Mouse (Mus musculus): ENCODE results near the gene Homer2.
A peak's percentile ranks its signal among the peaks of the same experiment; 100 is the strongest.

Homer2 gene

GRCm38 (mm10) chr7:81587238-81587637 lies 120.1 kb downstream of the Homer2 start:
- no peak for DNase-seq (ENCODE audit: low spot score in 2 of 2)

- DNase-seq (ENCODE audit: low spot score in 2 of 2) = no peak
Measured at GRCm38 (mm10) chr7:81585326-81585725, 122.0 kb downstream of the Homer2 start.

- no peak for DNase-seq (ENCODE audit: low spot score in 2 of 2)
Measured at GRCm38 (mm10) chr7:81583512-81583911, 123.8 kb downstream of the Homer2 start.

GRCm38 (mm10) chr7:81579312-81579711 lies 128.0 kb downstream of the Homer2 start:
- no peak for DNase-seq (ENCODE audit: low spot score in 2 of 2)

GRCm38 (mm10) chr7:81578413-81578812 lies 128.9 kb downstream of the Homer2 start:
- no peak for DNase-seq (ENCODE audit: low spot score in 2 of 2)

GRCm38 (mm10) chr7:81577872-81578271 lies 129.5 kb downstream of the Homer2 start:
- DNase-seq (ENCODE audit: low spot score in 2 of 2) = no peak

GRCm38 (mm10) chr7:81575606-81576005 lies 131.7 kb downstream of the Homer2 start:
- no peak for DNase-seq (ENCODE audit: low spot score in 2 of 2)

- no peak for DNase-seq (ENCODE audit: low spot score in 2 of 2)
Measured at GRCm38 (mm10) chr7:81573821-81574220, 133.5 kb downstream of the Homer2 start.

- DNase-seq (ENCODE audit: low spot score in 2 of 2) = no peak
Measured at GRCm38 (mm10) chr7:81573397-81573796, 133.9 kb downstream of the Homer2 start.

- no peak for DNase-seq (ENCODE audit: low spot score in 2 of 2)
Measured at GRCm38 (mm10) chr7:81572610-81573268, 134.6 kb downstream of the Homer2 start.

- DNase-seq (ENCODE audit: low spot score in 2 of 2) = no peak
Measured at GRCm38 (mm10) chr7:81571941-81572441, 135.3 kb downstream of the Homer2 start.

- DNase-seq (ENCODE audit: low spot score in 2 of 2) = peak; percentile 89 to 90
Measured at GRCm38 (mm10) chr7:81571108-81571940, 136.0 kb downstream of the Homer2 start, which contains the start of gene Whamm. TSS of gene Whamm (plus strand) at chr7:81571266.

GRCm38 (mm10) chr7:81570752-81571107 lies 136.6 kb downstream of the Homer2 start:
- no peak for DNase-seq (ENCODE audit: low spot score in 2 of 2)

GRCm38 (mm10) chr7:81570271-81570670 lies 137.1 kb downstream of the Homer2 start:
- DNase-seq (ENCODE audit: low spot score in 2 of 2) = no peak

GRCm38 (mm10) chr7:81569851-81570250 lies 137.5 kb downstream of the Homer2 start:
- no peak for DNase-seq (ENCODE audit: low spot score in 2 of 2)

- no peak for DNase-seq (ENCODE audit: low spot score in 2 of 2)
Measured at GRCm38 (mm10) chr7:81567396-81567795, 139.9 kb downstream of the Homer2 start.

- no peak for DNase-seq (ENCODE audit: low spot score in 2 of 2)
Measured at GRCm38 (mm10) chr7:81566892-81567291, 140.4 kb downstream of the Homer2 start, which contains the start of gene Fsd2. TSS of gene Fsd2 (minus strand) at chr7:81566944.

- DNase-seq (ENCODE audit: low spot score in 2 of 2) = no peak
Measured at GRCm38 (mm10) chr7:81566332-81566731, 141.0 kb downstream of the Homer2 start.

- no peak for DNase-seq (ENCODE audit: low spot score in 2 of 2)
Measured at GRCm38 (mm10) chr7:81565381-81566055, 141.8 kb downstream of the Homer2 start.

GRCm38 (mm10) chr7:81564766-81565165 lies 142.6 kb downstream of the Homer2 start:
- no peak for DNase-seq (ENCODE audit: low spot score in 2 of 2)

GRCm38 (mm10) chr7:81563506-81564015 lies 143.8 kb downstream of the Homer2 start:
- no peak for DNase-seq (ENCODE audit: low spot score in 2 of 2)

GRCm38 (mm10) chr7:81561211-81561610 lies 146.1 kb downstream of the Homer2 start:
- DNase-seq (ENCODE audit: low spot score in 2 of 2) = no peak
